Mouse (Mus musculus) retina, postnatal 7 days (tissue): ENCODE measurements around the gene Klhl21.

Experiments used
- DNase-seq: peaks from one replicate; pipeline ENCODE4 v3.0.0-alpha.2; 2012; ENCODE audit warnings: low read depth, low spot score

Klhl21 gene

DNA sequence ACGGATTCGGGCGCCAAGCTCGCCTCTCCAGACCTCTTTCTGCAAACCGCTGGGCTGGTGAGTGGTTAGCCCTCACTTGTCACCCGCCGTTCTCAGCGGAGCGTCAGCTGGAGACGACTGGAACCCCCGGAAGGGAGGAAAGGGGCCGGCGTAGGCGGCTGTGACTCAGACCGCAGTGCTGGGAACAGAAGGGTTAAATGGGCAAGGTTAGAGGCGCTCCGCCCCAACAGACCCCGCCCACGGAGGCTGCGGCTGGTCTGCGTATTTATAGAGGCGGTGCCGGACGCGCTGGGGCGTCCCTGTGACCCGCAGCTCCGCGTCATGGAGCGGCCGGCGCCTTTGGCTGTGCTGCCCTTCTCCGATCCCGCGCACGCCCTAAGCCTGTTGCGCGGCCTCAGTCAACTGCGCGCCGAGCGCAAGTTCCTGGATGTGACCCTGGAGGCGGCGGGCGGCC is at the start of gene Klhl21:
TSS of gene Klhl21 (plus strand) at position 182 of the 454 bp plus-strand sequence.
- DNase-seq: peak; percentile 81

DNA sequence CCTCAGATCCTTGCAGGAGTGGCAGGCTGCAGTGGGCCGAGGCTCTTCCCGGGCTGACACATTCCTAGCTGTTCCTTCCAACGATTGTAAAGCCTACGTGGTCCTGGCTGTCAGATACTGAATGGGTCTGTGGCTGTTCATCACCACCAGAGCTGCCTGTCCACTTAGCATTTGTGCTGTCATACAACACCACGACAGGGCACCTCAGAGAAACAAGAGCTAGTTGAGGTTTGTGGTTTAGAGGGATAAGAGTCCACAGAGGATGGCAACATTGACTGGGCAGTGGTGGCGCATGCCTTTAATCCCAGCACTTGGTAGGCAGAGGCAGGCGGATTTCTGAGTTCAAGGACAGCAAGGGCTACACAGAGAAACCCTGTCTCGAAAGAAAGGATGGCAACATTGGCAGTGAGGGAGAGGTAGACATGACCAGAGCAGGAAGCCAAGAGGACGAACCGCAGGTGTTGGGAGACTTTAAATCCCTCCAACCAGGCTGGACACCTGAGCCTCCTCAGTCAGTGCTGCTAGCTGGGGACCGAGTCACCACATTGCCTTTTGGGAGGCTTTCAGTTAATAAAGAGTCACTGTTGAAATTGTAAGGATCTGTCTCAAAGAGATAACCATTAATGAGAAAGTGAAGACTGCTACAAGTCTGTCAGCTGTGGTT is 48.6 kb upstream of the Klhl21 start:
- no peak for DNase-seq

GRCm38 (mm10) chr4:151960513-151960854 is 48.1 kb upstream of the Klhl21 start:
- DNase-seq: peak; percentile 54

GRCm38 (mm10) chr4:151962817-151963216 is 45.8 kb upstream of the Klhl21 start:
- no peak for DNase-seq

GRCm38 (mm10) chr4:151968204-151968921 is 40.2 kb upstream of the Klhl21 start:
- DNase-seq: no peak

GRCm38 (mm10) chr4:151972221-151972967 is 36.2 kb upstream of the Klhl21 start:
- DNase-seq: no peak

GRCm38 (mm10) chr4:151975441-151975840 is 33.2 kb upstream of the Klhl21 start:
- no peak for DNase-seq

DNA sequence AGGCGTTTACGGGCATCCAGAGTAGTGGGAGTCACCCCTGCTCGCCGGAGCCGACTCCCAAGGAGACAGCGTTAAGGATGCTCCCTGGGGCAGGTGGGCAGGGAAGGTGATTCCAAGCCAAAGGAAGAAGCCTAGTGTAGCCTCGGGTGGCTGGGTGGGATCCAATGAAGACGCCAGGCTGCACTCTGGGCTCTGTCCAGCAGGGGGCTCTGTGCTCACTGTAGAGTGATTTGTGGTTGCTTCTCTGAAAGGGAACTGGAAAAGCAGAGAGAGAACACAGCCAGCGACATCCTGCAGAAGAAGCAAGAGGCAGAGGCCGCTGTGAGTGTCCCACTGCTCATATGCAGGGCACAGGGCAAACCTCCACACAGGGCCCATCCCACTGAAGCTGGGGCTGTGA is 30.9 kb upstream of the Klhl21 start:
- peak; percentile 78 for DNase-seq

DNA sequence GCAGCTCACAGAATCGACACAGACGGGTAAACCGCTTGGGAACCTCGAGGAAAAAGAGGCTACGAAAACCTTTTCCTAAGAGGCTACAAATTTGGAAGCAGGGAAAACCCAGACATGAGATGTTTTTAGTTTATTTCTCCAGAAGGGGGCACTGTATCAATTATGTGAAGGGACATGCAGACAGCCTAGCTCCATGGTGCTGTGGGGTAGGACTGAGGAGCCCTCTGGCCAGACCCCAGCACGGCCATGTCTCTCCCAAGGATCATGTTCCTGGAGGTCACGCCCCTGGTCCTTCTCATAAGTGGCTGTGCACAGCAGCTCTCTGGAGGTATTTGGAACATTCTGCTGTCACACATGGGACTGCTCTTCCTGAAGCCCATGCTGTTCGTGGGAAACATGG is 27.9 kb upstream of the Klhl21 start:
- no peak for DNase-seq

DNA sequence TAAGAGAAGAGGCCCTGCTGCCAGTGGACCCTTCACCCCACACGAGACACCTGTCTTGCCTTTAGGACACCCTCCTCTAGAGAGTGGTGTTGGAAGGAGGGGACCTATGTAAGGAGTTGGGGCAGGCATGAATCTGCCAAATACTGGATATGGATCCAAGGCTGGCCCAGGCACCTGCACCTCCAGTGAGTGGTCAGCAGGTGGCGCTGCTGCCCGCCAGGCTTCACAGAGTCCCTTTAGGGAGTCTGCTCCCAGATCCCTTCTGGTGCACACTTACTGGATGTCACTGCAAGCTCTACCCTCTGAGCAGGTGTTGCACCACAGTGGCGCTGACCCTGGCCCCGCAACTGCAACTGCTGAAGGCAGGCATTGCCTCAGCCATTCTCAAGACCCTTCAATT is 27.2 kb upstream of the Klhl21 start:
- peak; percentile 70 for DNase-seq

- no peak for DNase-seq
These were observed 25.6 kb upstream of the Klhl21 start for GRCm38 (mm10) chr4:151983043-151983442.

DNA sequence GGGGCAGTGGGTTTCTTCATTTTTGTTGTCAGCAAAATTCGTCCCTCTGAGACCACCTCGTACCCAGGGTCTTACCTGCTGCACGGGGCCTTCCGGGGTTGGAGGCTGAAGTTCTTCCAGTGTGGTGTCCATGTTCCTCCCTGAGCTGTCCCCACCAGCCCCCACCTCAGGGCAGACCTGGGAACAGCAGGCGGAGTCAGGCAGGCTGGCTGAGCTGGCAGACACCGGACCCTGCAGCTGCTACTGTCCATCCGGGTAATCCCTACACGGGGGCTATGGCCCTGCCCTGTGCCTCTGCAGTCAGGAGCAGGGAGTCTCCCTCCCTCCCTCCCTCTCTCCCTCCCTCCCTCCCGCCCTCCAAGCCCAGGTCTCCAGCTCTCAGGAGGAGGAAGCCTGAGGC is 25.0 kb upstream of the Klhl21 start:
- no peak for DNase-seq

GRCm38 (mm10) chr4:151985886-151986285 is 22.7 kb upstream of the Klhl21 start:
- DNase-seq: no peak

GRCm38 (mm10) chr4:151986650-151987049 is 22.0 kb upstream of the Klhl21 start:
- no peak for DNase-seq

GRCm38 (mm10) chr4:151988014-151988341 is 20.6 kb upstream of the Klhl21 start:
- no peak for DNase-seq

- no peak for DNase-seq
These were observed 20.1 kb upstream of the Klhl21 start, which contains the start of gene Thap3 for GRCm38 (mm10) chr4:151988342-151989109. Gene Thap3 (minus strand): TSS chr4:151988997.

DNA sequence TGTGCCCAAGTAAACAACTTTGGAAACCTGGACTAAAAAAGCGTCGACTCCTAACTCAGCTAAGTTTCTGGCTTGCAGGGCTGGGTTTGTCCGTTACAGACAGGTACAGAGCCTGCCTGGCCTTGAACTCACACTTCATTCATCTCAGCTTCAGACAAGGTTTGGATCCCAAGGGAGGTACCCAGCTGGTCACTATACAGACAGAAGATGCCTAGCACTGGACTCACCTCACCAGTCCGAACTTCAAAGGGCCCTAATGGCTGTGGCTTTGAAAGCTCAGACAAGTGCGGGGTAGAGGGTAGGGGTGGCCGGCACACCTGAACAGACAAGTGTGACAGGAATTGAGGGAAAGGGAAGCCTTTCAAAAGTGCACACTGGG is 19.5 kb upstream of the Klhl21 start:
- no peak for DNase-seq

- DNase-seq: no peak
These were observed 16.5 kb upstream of the Klhl21 start for GRCm38 (mm10) chr4:151992091-151992490.

DNA sequence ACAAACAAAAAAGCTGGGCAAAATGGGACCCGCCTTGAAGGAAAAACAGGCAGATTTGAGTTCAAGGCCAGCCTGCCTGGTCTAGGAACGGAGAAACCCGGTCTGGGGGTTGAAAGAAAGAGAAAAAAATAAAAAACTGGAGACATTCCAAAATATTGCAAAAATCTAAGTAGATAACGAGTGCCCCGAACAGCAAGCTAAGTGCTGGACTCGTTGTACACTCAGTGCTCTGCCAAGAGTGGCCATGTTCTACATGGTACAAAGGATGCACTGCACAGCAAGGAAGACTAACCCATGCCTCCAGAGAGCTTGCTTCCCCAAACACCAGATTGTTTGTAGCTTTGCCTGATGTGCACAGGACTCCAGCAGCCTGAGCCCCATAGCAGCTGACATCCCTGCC is 15.6 kb upstream of the Klhl21 start:
- no peak for DNase-seq

- no peak for DNase-seq
These were observed 14.1 kb upstream of the Klhl21 start for GRCm38 (mm10) chr4:151994228-151995171.
